Mouse (Mus musculus) embryonic facial prominence, embryonic 11.5 days (tissue): ENCODE results near the gene Bbs12. TPM values are rescaled to one million over a fixed set of nuclear protein-coding genes. Genes with fewer than 3 reads are reported as not detected.

Source experiments
- ATAC-seq: fragments of 200-750 bp; cut with Nextera tagmentation; replicated peaks from 2 replicates; pipeline ENCODE4 v1.8.0; 2017; ENCODE audit warnings: low read depth; ENCODE audit not compliant: insufficient number of reproducible peaks, low FRiP score, low TSS enrichment
- DNase-seq: peaks from one replicate; pipeline ENCODE4 v3.0.0-alpha.2; 2015; ENCODE audit warnings: low spot score
- H3K27ac ChIP-seq: fragments of 300-500 bp; sonication (generic); replicated peaks from 2 replicates; pipeline ENCODE4 v1.5.1; 2014; ENCODE audit warnings: mild to moderate bottlenecking, low read depth, low read length, control low read depth
- H3K27me3 ChIP-seq: fragments of 300-500 bp; sonication (generic); 2 replicates; pipeline ENCODE4 v1.6.1; 2014; ENCODE audit warnings: mild to moderate bottlenecking, low read length, moderate library complexity, mixed read lengths; ENCODE audit not compliant: control insufficient read depth, insufficient read depth
- H3K36me3 ChIP-seq: fragments of 300-500 bp; sonication (generic); replicated peaks from 2 replicates; pipeline ENCODE4 v1.6.1; 2014; ENCODE audit warnings: low read depth, mild to moderate bottlenecking, low read length, moderate library complexity, mixed read lengths; ENCODE audit not compliant: control insufficient read depth, insufficient read depth
- H3K4me1 ChIP-seq: fragments of 300-500 bp; sonication (generic); 2 replicates; pipeline ENCODE4 v1.6.1; 2014; ENCODE audit warnings: low read length, mixed read lengths; ENCODE audit not compliant: control insufficient read depth, insufficient read depth
- H3K4me2 ChIP-seq: fragments of 300-500 bp; sonication (generic); 2 replicates; pipeline ENCODE4 v1.6.1; 2014; ENCODE audit warnings: low read depth, mild to moderate bottlenecking, control low read depth, low read length, moderate library complexity
- H3K4me3 ChIP-seq: fragments of 300-500 bp; sonication (generic); 2 replicates; pipeline ENCODE4 v1.5.1; 2014; ENCODE audit warnings: low read depth, low read length, control low read depth
- H3K9ac ChIP-seq: fragments of 300-500 bp; sonication (generic); replicated peaks from 2 replicates; pipeline ENCODE4 v1.6.1; 2014; ENCODE audit warnings: mild to moderate bottlenecking, control low read depth, low read length
- H3K9me3 ChIP-seq: fragments of 300-500 bp; sonication (generic); replicated peaks from 2 replicates; pipeline ENCODE4 v1.6.1; 2016; ENCODE audit warnings: mild to moderate bottlenecking, low read length, inconsistent platforms, mixed read lengths; ENCODE audit not compliant: control insufficient read depth
- WGBS: fragments of 180-500 bp; shearing (Covaris S2); extraction: QIAGEN DNeasy Blood & Tissue Kit; methylation state at CpG from one replicate; pipeline ENCODE4 v1.1.7; 2014; 5-methylcytosine and 5-hydroxymethylcytosine counted together
- polyA plus RNA-seq: library from polyadenylated mRNA; unstranded; fragments of >200 nt; fragmentation: Nextera tagmentation; extraction: Ambion mirVana; gene quantifications from 2 replicates; pipeline ENCODE4 v1.2.1, GENCODE M21; 2014

Gene Bbs12
- polyA plus RNA-seq, 1 experiment from 2014 or later = 11.6 TPM

DNA sequence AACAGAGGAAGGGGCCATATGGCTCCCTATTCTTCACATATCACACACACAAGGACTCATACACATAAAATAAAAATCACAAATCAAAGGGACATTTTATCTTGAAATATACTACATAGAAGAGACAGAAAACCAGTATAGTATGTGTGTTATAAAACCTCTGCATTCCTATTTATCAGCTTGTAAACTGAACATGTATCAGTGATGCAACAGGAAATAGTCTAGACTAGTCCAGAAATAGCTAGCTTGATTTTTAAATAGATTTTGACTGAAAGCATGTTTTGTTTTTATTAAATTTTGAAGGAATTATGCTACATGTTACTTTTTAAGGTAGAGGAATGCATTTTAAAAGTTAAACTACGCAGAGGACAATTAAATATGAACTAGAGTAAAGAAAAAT is 17.6 kb downstream of the Bbs12 start:
- DNase-seq (no peak), ATAC-seq (no peak)
- no peaks in the 10 kb centered on the region for H3K4me1 ChIP-seq
- WGBS = 85% methylated on average over 1 of the region's 1 CpGs
- H3K4me2 ChIP-seq = no peak overlapping the region
- no peak overlapping the region for H3K9ac ChIP-seq
- H3K9me3 ChIP-seq = no peaks in the 10 kb centered on the region
- H3K36me3 ChIP-seq = no peaks in the 10 kb centered on the region
- H3K27me3 ChIP-seq = no peaks in the 10 kb centered on the region
- H3K27ac ChIP-seq = no peak overlapping the region
- no peak overlapping the region for H3K4me3 ChIP-seq

DNA sequence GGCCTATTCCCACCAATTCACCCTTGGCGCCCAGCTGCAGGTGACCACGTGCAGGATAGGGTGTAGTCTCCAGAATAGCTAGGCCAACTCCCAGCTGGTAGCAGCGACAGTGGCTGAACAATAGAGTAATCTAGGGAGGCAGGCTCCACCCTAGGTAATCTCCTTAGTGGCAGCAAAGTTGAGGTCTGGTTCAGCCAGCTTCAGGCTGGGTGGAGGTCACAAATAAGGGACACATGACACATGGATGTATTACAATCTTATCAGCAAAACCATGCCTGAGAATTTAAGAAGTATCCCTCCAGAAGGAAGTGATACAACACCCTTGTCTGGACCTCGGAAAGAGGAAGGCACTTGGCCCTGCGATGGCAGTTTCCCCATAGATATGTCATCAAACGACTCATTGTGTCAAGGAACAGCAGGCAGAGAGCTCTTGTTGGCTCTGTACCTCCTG is 19.7 kb downstream of the Bbs12 start:
- Histone ChIP-seq H3K36me3 (no peaks in the 10 kb centered on the region), H3K4me3 (no peak overlapping the region), H3K27ac (no peak overlapping the region), H3K4me1 (no peaks in the 10 kb centered on the region), H3K9me3 (no peaks in the 10 kb centered on the region), H3K4me2 (no peak overlapping the region), H3K9ac (no peak overlapping the region), H3K27me3 (no peaks in the 10 kb centered on the region)
- no peak for DNase-seq
- ATAC-seq = no peak
- 69% methylated on average over 6 of the region's 6 CpGs for WGBS

DNA sequence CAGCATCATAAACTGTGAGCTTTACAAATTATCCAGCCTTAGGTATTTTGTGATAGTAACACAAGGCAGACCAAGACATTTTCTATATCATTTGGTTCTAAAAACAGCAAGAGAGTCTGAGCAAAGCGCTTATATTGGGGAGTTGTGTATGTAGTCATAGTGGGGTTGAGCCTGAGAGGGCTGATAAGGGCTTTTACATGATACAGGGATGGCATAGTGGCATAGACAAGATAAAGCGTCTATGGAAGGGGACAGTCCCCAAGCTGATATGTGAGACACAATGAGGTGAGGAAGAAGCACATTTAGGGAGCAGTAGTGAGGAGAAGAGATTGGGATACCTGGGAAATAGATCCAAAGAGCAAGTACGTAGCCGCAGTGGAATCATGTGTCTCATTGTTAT is 21.7 kb downstream of the Bbs12 start:
- no peak overlapping the region for H3K4me2 ChIP-seq
- WGBS = 91% methylated on average over 4 of the region's 4 CpGs
- ATAC-seq (no peak), DNase-seq (no peak)
- H3K27ac ChIP-seq = no peak overlapping the region
- no peaks in the 10 kb centered on the region for H3K4me1 ChIP-seq
- no peak overlapping the region for H3K9ac ChIP-seq
- no peaks in the 10 kb centered on the region for H3K9me3 ChIP-seq
- no peak overlapping the region for H3K4me3 ChIP-seq
- no peaks in the 10 kb centered on the region for H3K36me3 ChIP-seq
- H3K27me3 ChIP-seq = no peaks in the 10 kb centered on the region

DNA sequence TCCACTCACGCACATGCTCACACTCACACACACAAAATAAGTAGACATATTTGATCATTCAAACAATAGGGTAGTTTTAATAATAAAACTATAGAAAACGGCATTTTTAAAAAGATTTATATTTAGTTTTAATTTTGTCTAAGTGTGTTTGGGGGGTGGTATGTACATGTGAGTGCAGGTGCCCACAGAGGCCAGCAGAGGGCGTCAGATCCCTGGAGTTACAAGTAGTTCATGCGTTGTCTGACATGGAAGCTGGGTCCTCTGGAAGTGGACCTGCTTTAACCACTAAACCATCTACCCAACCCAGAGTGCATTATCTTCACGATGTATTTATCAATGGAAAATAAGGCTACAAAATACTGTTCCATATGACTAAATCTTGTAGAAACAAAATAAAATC is 28.8 kb downstream of the Bbs12 start:
- H3K27ac ChIP-seq = no peak overlapping the region
- H3K4me3 ChIP-seq = no peak overlapping the region
- no peak for ATAC-seq
- no peak overlapping the region for H3K4me2 ChIP-seq
- no peaks in the 10 kb centered on the region for H3K9me3 ChIP-seq
- no peaks in the 10 kb centered on the region for H3K27me3 ChIP-seq
- no peaks in the 10 kb centered on the region for H3K4me1 ChIP-seq
- WGBS = 57% methylated on average over 5 of the region's 5 CpGs
- peak; percentile 22 for DNase-seq
- no peak overlapping the region for H3K9ac ChIP-seq
- H3K36me3 ChIP-seq = no peaks in the 10 kb centered on the region

DNA sequence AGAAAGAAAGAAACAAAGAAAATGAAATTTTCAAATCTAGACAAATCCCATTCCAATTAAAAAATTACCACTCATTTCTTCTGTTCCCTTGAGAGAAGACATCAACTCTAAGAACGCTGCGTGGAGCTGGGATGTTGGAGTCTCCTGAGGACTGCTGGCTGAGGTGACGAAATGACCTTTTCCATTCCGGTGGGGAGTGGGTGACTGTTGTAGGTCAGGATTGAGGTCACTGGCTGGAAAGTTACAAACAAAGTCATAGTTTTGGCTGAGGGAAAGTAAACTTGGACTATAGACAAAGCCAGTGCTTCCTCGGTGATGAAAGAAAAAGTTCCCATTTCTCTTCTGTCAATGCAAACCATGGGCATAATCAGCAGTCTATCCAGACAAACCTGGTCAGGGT is 30.5 kb downstream of the Bbs12 start:
- ATAC-seq (no peak), DNase-seq (no peak)
- H3K27ac ChIP-seq = no peak overlapping the region
- no peaks in the 10 kb centered on the region for H3K9me3 ChIP-seq
- H3K9ac ChIP-seq = no peak overlapping the region
- H3K4me3 ChIP-seq = no peak overlapping the region
- no peaks in the 10 kb centered on the region for H3K4me1 ChIP-seq
- WGBS = 56% methylated on average over 5 of the region's 5 CpGs
- H3K27me3 ChIP-seq = peaks cover 2% of the 10 kb centered on the region
- no peaks in the 10 kb centered on the region for H3K36me3 ChIP-seq
- no peak overlapping the region for H3K4me2 ChIP-seq

DNA sequence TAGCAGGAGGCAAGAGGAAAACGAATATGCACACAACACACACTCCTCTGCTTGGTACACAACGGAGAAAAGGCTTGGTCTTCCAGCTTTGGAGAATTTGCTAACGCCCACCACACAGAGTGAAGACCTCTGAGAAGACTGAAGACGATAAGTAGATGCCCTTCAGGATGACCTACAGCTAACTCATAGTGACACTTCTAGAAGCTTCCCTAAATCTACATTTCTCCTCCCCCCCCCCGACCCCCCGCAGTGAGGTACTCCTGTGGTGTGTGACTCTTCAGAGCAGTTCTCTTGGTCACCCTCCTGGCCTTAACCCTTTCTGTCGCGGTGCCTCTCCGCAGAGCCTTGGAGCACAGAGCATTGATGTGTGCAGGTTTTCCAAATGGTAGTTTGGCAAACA is 35.3 kb downstream of the Bbs12 start:
- peaks cover 13% of the 10 kb centered on the region for H3K27me3 ChIP-seq
- no peak overlapping the region for H3K4me3 ChIP-seq
- peak; percentile 54; the same call in 1 of the 2 replicates for ATAC-seq
- 31% methylated on average over 9 of the region's 9 CpGs for WGBS
- no peak for DNase-seq
- no peaks in the 10 kb centered on the region for H3K9me3 ChIP-seq
- H3K9ac ChIP-seq = no peak overlapping the region
- H3K4me2 ChIP-seq = peak overlapping the region; percentile 98
- no peaks in the 10 kb centered on the region for H3K4me1 ChIP-seq
- no peaks in the 10 kb centered on the region for H3K36me3 ChIP-seq
- H3K27ac ChIP-seq = no peak overlapping the region

DNA sequence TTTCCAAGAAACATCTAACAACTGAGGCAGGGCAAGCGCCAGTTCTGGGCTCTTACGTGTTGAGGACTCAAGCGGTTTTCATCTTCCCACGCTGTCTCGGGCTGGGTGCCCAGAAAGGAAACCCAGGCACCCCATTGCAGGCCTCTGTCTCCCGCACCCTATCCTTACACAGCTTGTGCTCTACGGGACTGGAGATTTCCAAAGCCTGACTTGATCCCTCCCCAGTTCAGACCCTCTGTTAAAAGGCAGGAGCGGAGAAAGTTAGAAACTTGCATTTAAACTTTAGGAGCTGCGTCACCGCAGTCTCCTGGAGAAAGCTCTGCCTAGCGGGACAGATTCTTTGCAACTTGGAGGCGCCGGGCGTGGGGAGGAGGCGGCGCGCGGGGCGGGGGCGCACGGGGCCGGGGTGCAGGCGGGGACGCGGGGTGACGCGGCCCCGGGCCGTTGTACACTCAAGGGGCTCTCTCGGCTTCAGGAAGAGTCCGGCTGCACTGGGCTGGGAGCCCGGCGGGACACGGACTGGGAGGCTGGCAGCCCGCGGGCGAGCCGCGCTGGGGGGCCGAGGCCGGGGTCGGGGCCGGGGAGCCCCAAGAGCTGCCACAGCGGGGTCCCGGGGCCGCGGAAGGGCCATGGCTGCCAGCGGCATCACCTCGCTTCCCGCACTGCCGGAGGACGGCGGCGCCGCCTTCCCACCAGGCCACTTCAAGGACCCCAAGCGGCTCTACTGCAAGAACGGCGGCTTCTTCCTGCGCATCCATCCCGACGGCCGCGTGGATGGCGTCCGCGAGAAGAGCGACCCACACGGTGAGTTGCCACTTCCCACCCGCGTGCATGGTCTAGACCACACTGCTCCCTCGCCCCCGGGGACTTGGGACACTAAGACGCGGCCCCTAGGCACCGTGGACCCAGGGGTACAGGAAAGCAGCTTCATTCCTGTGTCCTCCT is 36.1 kb downstream of the Bbs12 start, which contains the start of gene Fgf2:
Gene Fgf2, plus strand, starts transcription at position 126 of the 945 bp plus-strand sequence.
- H3K36me3 ChIP-seq = no peaks in the 10 kb centered on the region
- no peaks in the 10 kb centered on the region for H3K9me3 ChIP-seq
- peaks cover 13% of the 10 kb centered on the region for H3K27me3 ChIP-seq
- peak within 1 kb of the TSS; percentile 81 for H3K9ac ChIP-seq
- no peak within 1 kb of the TSS for H3K27ac ChIP-seq
- H3K4me3 ChIP-seq = peak within 1 kb of the TSS; percentile 74
- H3K4me1 ChIP-seq = no peaks in the 10 kb centered on the region
- ATAC-seq (peak; percentile 61), DNase-seq (peak; percentile 49)
- H3K4me2 ChIP-seq = peak within 1 kb of the TSS; percentile 98
- 1% methylated on average over 71 of the region's 75 CpGs for WGBS

DNA sequence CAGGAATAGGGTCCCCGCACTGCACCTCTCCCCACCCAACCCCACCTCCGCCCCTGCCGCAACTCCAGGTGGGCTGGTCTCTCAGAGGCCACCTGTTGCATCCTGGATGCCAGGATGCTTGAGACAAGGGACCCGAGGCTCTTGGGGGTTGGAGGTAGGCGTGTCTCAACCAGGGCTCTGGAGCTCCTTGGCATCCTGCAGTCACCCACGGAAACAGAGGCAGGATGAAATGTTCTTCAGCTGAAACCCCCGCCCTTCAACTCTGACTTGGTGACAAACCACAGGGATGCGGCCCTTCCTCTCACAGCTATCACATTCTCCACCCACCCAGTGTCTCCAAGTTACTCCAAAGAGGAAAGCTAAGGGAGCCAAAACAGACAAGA is 36.8 kb downstream of the Bbs12 start:
- WGBS = 4% methylated on average over 8 of the region's 8 CpGs
- DNase-seq (peak; percentile 3), ATAC-seq (no peak; the same call in 1 of the 2 replicates)
- no peaks in the 10 kb centered on the region for H3K36me3 ChIP-seq
- H3K4me2 ChIP-seq = peak overlapping the region; percentile 98
- H3K27me3 ChIP-seq = peaks cover 13% of the 10 kb centered on the region
- H3K9ac ChIP-seq = peak overlapping the region; percentile 81
- no peaks in the 10 kb centered on the region for H3K9me3 ChIP-seq
- peak overlapping the region; percentile 74 for H3K4me3 ChIP-seq
- no peak overlapping the region for H3K27ac ChIP-seq
- H3K4me1 ChIP-seq = no peaks in the 10 kb centered on the region
